Mouse (Mus musculus) kidney, postnatal 10 days (tissue): Measurements from ENCODE around the gene Msi2.

Source experiments
- DNase-seq: peaks from one replicate; pipeline ENCODE4 v3.0.0; 2021; ENCODE audit warnings: mixed read lengths

Gene Msi2

DNA sequence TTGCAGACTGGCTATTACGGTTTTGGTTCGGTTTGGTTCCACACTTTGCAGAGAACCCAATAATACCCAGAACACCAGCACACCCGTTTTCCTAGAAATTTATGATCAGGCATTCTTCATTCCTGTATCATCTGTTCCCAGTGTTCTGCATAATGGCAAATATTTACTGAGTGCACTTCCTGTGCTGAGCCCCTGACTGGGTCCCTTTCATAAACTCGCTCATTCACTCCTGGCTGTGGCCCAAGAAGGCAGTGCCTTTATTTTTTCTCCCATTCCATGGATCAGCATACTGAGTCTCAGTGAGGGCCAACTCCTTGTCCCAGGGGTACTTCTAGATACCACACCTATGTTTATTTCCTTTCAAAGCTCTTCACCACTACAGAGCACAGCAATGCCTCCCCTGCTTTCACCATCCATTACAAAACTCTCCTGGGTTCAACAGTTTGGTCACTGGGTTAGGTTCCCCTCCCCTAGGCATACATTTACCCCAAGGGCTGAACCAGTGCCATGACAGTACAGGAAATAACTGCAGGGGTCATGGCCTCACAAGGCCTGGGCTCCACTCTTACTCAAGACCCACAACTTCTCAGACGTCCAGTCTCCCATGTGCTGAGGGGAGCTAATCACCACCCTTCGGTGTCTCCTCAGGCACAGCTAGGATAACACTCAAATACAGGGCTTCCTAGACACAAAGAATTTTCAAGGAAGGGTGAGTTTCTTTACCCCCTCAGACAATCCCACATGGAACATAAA is 160.3 kb downstream of the Msi2 start:
- no peak for DNase-seq

DNA sequence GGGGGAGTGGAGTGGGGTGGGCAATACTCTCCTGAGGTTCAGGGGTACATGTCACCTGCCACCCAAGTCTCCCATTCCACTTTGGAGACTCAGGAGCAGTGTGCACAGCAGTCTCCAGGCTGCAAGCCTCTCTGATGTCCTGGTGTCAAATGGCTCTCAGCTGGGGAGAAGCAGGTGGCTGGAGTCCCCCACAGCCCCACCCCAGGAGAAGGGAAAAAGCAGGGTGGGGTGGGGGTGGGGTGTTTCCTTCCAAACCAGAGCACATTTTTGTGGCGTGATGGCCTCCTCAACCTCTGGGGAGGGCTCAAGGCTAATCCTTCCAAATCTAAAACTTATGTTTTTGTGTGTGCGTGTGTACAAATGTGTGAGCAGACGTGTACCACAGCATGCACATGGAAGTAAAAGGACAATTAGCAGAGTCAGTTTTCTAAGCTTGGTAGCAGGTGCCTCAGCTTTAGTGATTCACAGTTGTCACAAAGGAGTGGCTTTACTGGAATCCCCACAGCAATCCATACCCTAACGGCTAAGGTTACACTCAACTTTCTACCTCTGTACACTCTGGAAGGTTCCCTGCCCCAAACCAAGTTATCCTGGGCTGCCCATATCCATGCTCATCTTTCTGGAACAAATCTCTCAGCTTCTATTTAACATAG is 161.1 kb downstream of the Msi2 start:
- no peak for DNase-seq

DNA sequence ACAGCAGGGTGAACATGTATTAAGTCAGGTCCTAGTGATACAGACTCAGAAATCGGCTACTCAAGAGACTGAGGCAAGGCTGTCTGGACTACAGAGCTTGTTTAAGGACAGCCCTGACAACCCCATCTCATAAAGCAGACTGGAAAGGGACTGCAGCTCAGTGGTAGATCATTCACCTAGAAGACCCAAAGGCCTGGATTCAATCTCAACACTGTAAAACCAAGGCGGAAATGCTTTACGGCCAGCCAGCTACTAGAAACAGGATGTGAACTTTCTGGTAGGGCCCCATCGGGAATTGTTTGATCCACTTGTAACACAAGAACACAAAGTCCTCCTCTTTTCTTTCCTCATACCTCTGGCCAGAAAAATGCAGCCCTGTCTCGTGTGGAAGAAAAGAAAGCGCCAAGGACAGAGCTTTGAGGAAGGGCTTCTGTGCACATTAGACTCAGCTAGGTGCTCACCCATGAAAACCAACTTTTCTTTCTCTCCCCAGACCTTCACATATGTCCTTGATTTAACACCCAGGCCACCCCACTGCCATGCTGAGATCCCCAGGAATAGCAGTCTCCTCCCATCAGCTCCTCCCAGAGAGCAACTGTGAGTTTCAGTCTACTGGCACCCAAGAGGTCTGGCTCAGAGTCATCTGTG is 162.3 kb downstream of the Msi2 start:
- peak; percentile 70 for DNase-seq

GRCm38 (mm10) chr11:88555232-88555818 is 163.0 kb downstream of the Msi2 start:
- DNase-seq = peak; percentile 59

GRCm38 (mm10) chr11:88553521-88554310 is 164.6 kb downstream of the Msi2 start:
- DNase-seq = no peak

DNA sequence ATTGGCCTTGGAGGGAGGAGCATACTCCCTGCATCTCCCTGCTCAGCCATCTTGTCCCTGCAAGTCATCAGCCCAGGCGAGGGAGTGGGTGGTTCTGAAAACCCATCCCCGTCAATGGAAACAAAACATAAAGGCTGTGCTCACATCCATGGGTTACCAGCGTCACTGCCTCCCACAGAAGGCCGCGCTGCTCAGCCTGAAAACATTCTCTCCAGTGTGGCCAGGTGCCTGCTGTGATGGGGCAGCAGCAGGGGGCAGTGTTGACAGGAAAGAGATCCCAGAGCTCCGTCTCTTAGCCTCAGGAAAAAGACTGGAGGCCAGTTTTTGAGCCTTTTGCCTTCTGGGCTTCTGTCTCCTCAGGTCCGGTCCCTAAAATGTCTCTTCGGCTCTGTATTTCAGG is 165.3 kb downstream of the Msi2 start:
- peak; percentile 89 for DNase-seq

DNA sequence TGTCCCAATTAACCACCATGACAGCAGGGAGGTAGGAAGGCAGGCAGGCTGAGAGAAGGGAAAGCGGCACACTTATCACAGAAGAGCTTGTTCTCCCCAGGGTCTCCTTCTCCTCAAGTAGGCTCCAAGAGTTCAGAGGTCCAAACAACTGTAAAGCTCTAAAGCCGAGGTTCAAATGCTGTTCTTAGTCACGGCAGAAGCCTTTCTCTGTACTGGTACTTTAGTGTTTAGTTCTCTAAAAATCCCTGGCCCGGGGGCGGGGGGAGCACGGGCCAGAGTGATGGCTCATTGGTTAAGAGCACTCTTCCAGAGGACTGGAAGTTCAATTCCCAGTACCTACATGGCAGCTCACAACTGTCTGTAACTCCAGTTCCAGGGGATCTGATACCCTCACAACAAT is 165.9 kb downstream of the Msi2 start:
- DNase-seq = no peak

GRCm38 (mm10) chr11:88551034-88551433 is 167.3 kb downstream of the Msi2 start:
- DNase-seq = peak; percentile 55

DNA sequence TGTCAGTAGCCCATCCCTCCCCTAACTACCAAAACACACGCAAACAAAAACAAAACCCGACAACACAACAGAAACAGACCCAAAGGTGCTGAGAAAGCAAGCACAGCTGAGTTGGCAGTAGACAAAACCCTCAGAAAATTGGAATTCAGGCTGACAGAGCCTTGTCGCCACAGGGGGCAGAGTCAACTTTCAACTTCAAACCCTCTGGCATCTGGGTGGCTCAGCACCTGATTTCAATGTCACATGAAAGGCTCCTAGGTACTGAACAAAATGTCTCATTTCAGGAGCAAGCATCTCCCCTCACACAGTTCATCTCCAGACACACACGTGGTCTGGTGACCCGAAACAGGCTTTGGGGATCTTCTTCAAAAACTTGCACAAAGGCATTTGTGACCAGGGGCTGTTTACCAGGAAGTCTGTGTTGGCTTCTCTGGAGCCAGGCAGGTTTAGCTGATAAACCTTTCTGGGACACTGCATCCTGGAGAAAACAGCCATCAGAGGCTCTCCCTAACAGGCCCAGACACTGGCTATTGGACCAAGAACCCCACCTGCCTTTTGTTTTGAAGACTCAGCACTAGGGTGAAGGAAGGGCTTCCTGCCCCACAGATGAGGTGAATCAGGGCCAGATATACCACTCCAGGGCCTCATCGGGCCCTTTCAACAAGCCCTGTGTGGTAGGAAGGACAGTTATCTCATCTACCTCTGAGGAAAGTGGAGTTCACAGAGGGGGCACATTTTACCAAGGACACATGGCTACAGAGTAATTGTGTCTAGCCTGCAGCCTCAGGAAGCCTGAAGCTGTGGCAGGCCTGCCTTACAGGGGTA is 168.0 kb downstream of the Msi2 start:
- DNase-seq = no peak

DNA sequence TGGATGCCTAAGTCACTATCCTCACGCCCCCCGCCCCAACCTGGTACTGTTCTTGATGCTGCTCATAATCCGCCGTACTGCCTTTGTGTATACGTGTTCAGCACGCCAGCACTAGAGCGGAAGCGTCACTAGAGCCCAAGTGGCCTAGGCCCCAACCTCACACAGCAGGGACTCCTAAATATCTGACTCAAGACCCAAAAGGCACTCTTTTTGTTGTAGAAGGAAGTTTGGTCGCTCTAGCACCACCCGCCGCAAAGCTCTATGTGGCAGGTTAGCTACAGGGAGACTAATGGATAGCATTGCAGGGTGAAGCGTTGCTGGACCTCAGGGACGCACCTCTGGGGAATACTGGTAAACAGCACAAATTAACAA is 168.8 kb downstream of the Msi2 start:
- no peak for DNase-seq

DNA sequence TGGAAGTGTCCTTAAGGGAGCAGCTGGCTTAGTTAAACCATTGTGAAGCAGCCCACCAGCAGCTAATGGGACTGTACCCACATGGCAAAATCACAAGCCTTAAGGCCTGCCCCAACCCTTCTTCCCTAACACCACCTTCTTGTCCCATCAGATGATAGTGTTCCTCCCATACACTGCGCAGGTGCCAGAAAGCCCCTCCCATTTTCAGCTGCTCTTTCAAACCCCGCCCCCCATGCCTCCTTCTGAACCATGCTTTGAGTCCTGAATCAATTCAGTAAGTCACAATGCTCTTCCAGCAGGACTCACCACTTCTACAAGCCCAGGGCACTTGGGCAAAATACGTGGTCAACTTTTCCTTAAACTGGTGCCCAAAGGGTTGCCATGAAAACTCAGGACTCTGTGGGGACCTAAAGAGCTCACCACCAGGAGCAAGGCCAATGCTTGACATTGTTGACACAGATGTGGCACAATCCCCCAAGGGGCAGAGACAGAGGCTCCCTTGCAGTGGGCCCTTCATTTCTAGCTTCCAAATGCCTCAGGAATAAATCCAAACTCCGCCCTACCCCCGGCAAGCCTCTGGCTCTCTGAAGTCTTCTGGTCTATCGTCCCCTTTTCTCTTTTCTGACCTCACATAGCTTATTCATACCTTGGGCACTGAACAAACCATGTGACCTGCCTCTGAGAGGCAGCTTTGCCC is 169.3 kb downstream of the Msi2 start:
- no peak for DNase-seq

DNA sequence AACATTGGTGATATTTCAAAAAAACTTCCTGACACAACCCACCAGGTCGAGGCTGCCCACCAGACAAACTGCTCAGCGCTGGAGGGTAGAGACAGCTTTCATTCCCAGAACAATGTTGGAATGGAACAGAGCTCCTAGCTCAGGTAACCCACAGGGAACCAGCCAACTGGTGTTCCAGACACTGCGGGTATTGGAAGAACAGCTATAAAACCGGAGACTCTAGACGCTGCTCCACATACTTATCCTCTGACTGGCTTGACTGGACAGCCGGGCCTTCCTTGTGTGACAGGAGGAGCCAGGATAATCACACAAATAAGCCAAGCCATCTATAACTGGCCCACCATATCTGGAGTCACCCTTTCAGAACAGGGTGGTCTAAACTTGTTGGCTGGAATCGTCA is 169.9 kb downstream of the Msi2 start:
- no peak for DNase-seq

GRCm38 (mm10) chr11:88543771-88544170 is 174.5 kb downstream of the Msi2 start:
- no peak for DNase-seq

GRCm38 (mm10) chr11:88542817-88543216 is 175.5 kb downstream of the Msi2 start:
- DNase-seq = no peak

GRCm38 (mm10) chr11:88541666-88542639 is 176.4 kb downstream of the Msi2 start:
- no peak for DNase-seq

- DNase-seq = no peak
Observed at GRCm38 (mm10) chr11:88539637-88540478, 178.5 kb downstream of the Msi2 start.

- DNase-seq = no peak
Observed at GRCm38 (mm10) chr11:88538710-88539340, 179.5 kb downstream of the Msi2 start.

DNA sequence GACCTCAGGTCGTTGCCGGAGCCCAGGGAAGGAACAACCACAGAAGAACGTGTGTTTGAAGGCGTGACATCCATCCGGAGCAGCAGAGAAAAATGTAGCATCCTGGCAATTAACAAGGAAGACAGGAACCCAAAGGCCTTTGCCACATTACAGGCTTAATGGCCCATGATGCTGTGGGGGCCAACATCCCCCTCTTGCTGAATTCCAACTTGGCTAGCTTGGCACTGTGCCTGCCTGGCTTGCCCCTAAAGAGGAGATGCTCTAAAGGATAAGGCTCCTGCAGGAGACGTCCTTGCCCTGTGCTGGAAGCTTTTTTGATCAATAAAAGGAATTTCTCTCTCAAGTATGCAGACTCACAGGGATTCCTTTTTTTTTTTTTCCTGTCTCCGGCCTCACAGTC is 181.0 kb downstream of the Msi2 start:
- DNase-seq = no peak

- no peak for DNase-seq
Observed at GRCm38 (mm10) chr11:88536861-88537260, 181.5 kb downstream of the Msi2 start.
